Mouse (Mus musculus): Measurements from ENCODE around the gene Tmc6. TPM values are rescaled to one million over a fixed set of nuclear protein-coding genes. Genes with fewer than 3 reads are reported as not detected.
"Not testable (repeated sequence)": the region's sequence is repeated elsewhere in the genome, so short reads cannot be mapped to it uniquely, and the experiment has no call there.

Gene Tmc6
- polyA plus RNA-seq, 1 experiment from 2014 or later: 26.3 TPM

DNA sequence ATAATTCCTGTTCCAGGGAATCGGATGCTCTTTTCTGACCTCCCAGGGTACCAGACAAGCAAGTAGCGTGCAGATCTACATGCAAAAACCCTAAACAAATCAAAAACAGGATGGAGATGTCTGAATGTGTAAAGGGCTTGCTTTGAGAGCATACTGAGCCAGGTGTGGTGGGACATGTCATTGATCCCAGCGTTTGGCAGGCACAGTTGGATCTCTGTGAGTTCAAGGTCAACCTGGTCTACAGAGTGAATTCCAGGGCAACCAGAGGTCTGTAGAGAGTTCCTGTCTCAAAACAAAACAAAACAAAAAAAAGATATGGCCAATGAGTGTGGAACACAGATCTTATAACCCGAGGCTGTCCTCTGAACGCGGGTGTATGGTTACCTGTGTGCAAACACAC is 41.4 kb upstream of the Tmc6 start:
- H3K4me3 ChIP-seq (ENCODE audit: low read depth, low read length): no peak overlapping the region
- 77% methylated on average over 6 of the region's 6 CpGs for WGBS
- H3K9ac ChIP-seq (ENCODE audit: low read depth, low read length): no peak overlapping the region
- H3K4me2 ChIP-seq (replicated peaks; ENCODE audit: low read depth): no peak overlapping the region
- ATAC-seq: no peak
- TF ChIP-seq CTCF (IDR thresholded peaks at IDR 0.05; ENCODE audit: low read depth): no peak
- peaks cover 28% of the 10 kb centered on the region for H3K4me1 ChIP-seq (replicated peaks; ENCODE audit: control insufficient read depth, insufficient read depth, low read length)
- H3K27me3 ChIP-seq (replicated peaks; ENCODE audit: control insufficient read depth, insufficient read depth, low read length): no peaks in the 10 kb centered on the region
- H3K9me3 ChIP-seq (ENCODE audit: control insufficient read depth): no peaks in the 10 kb centered on the region
- H3K36me3 ChIP-seq (ENCODE audit: control insufficient read depth, insufficient read depth): peaks cover 27% of the 10 kb centered on the region; the same call in 1 of the 2 replicates
- H3K27ac ChIP-seq (ENCODE audit: low read depth, low read length): no peak overlapping the region

DNA sequence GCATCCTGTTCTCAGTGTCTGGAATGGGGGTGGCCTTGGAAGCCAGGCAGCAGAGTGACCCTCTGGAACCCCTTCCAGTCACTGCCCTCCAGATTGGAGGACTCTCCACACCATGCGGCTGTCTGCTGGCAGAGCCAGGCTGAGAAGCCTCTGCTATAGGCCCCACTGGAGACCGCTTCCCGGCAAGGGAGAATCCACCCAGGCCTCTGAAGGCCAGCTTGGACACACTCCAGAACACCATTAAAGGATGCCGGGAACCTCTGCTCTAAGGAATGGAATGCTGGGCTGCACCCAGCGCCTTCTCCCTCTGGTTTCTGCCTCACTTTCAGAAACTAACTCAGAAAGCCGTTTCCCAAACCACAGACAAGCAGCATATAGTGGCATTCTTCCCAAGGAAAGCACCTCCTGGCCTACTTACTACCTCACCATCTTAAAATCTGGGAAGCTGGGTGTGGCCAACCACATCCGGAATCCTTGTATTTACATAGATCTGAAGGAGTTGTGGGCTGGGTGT is 40.8 kb upstream of the Tmc6 start:
- no peak for ATAC-seq
- WGBS: 58% methylated on average over 7 of the region's 7 CpGs

DNA sequence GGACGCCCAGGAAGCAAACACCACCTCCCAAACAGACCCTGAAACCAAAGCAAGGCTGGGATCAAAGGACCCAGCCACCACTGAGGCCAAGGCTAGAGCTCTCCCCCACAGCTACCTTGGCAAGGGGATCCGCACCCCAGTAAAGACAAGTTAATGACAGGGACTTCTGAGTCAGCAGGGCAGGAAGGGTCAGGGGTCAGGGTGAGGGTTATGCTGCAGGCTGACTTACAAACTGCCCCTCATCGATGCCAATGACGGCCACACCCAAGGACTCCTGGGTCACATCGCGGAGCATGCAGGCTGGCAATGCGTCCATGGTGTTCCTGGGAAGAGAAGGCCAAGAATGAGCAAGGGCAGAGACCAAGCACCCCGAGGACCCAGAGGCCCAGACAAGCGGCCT is 39.9 kb upstream of the Tmc6 start:
- Histone ChIP-seq H3K27ac (ENCODE audit: low read depth, low read length) (no peak overlapping the region), H3K36me3 (ENCODE audit: control insufficient read depth, insufficient read depth) (peaks cover 40% of the 10 kb centered on the region; the same call in 1 of the 2 replicates), H3K9ac (ENCODE audit: low read depth, low read length) (no peak overlapping the region), H3K4me2 (replicated peaks; ENCODE audit: low read depth) (no peak overlapping the region), H3K4me3 (ENCODE audit: low read depth, low read length) (no peak overlapping the region), H3K9me3 (ENCODE audit: control insufficient read depth) (no peaks in the 10 kb centered on the region), H3K4me1 (replicated peaks; ENCODE audit: control insufficient read depth, insufficient read depth, low read length) (peaks cover 18% of the 10 kb centered on the region), H3K27me3 (replicated peaks; ENCODE audit: control insufficient read depth, insufficient read depth, low read length) (no peaks in the 10 kb centered on the region)
- 77% methylated on average over 9 of the region's 9 CpGs for WGBS
- ATAC-seq: no peak
- TF ChIP-seq CTCF (IDR thresholded peaks at IDR 0.05; ENCODE audit: low read depth): no peak

More for the DNA sequence above, 40.8 kb upstream of the Tmc6 start:
- no peaks in the 10 kb centered on the region for H3K27me3 ChIP-seq (replicated peaks; ENCODE audit: control insufficient read depth, insufficient read depth, low read length)
- H3K36me3 ChIP-seq (ENCODE audit: control insufficient read depth, insufficient read depth): peaks cover 32% of the 10 kb centered on the region; the same call in 1 of the 2 replicates
- H3K9me3 ChIP-seq (ENCODE audit: control insufficient read depth): no peaks in the 10 kb centered on the region
- H3K4me2 ChIP-seq (replicated peaks; ENCODE audit: low read depth): no peak overlapping the region
- no peak overlapping the region for H3K9ac ChIP-seq (ENCODE audit: low read depth, low read length)
- peaks cover 24% of the 10 kb centered on the region for H3K4me1 ChIP-seq (replicated peaks; ENCODE audit: control insufficient read depth, insufficient read depth, low read length)
- H3K4me3 ChIP-seq (ENCODE audit: low read depth, low read length): no peak overlapping the region
- TF ChIP-seq CTCF (IDR thresholded peaks at IDR 0.05; ENCODE audit: low read depth): no peak
- peak overlapping the region; percentile 57; the same call in 1 of the 2 replicates for H3K27ac ChIP-seq (ENCODE audit: low read depth, low read length)

DNA sequence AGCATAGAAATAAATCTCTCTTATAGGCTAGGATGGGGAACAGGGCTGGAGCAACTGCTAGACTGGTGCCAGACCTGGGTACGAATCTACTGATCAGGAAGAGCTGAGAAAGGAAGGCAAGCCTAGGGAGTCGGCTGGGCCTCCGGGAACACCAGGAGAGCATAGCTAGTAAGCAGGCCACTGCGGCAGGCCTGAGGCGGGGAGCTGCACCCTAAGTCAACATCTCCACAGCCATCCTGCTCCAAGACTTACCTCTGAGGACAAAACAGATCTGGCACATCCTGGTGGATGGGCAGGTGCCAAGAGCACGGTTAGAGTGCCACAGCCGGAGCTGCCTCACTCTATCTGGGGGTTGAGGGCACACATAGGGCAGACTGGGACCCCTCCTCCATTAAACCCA is 38.2 kb upstream of the Tmc6 start:
- Histone ChIP-seq H3K9me3 (ENCODE audit: control insufficient read depth) (no peaks in the 10 kb centered on the region), H3K4me2 (replicated peaks; ENCODE audit: low read depth) (no peak overlapping the region), H3K27me3 (replicated peaks; ENCODE audit: control insufficient read depth, insufficient read depth, low read length) (no peaks in the 10 kb centered on the region), H3K4me1 (replicated peaks; ENCODE audit: control insufficient read depth, insufficient read depth, low read length) (peaks cover 16% of the 10 kb centered on the region; the same call in 1 of the 2 replicates), H3K27ac (ENCODE audit: low read depth, low read length) (no peak overlapping the region), H3K4me3 (ENCODE audit: low read depth, low read length) (no peak overlapping the region), H3K9ac (ENCODE audit: low read depth, low read length) (no peak overlapping the region), H3K36me3 (ENCODE audit: control insufficient read depth, insufficient read depth) (peaks cover 50% of the 10 kb centered on the region; the same call in 1 of the 2 replicates)
- WGBS: 70% methylated on average over 7 of the region's 7 CpGs
- TF ChIP-seq CTCF (IDR thresholded peaks at IDR 0.05; ENCODE audit: low read depth): no peak
- no peak for ATAC-seq

GRCm38 (mm10) chr11:117819095-117819494 is 37.1 kb upstream of the Tmc6 start:
- H3K4me3 ChIP-seq (ENCODE audit: low read depth, low read length): no peak overlapping the region
- no peak overlapping the region for H3K4me2 ChIP-seq (replicated peaks; ENCODE audit: low read depth)
- no peaks in the 10 kb centered on the region for H3K27me3 ChIP-seq (replicated peaks; ENCODE audit: control insufficient read depth, insufficient read depth, low read length)
- H3K36me3 ChIP-seq (ENCODE audit: control insufficient read depth, insufficient read depth): peaks cover 61% of the 10 kb centered on the region
- peaks cover 10% of the 10 kb centered on the region; the same call in 1 of the 2 replicates for H3K4me1 ChIP-seq (replicated peaks; ENCODE audit: control insufficient read depth, insufficient read depth, low read length)
- WGBS: 66% methylated on average over 8 of the region's 8 CpGs
- ATAC-seq: no peak
- no peak overlapping the region for H3K27ac ChIP-seq (ENCODE audit: low read depth, low read length)
- no peaks in the 10 kb centered on the region for H3K9me3 ChIP-seq (ENCODE audit: control insufficient read depth)
- TF ChIP-seq CTCF (IDR thresholded peaks at IDR 0.05; ENCODE audit: low read depth): no peak
- H3K9ac ChIP-seq (ENCODE audit: low read depth, low read length): no peak overlapping the region

GRCm38 (mm10) chr11:117816389-117816996 is 34.5 kb upstream of the Tmc6 start:
- Histone ChIP-seq H3K9ac (ENCODE audit: low read depth, low read length) (no peak overlapping the region), H3K36me3 (ENCODE audit: control insufficient read depth, insufficient read depth) (peaks cover 69% of the 10 kb centered on the region), H3K4me1 (replicated peaks; ENCODE audit: control insufficient read depth, insufficient read depth, low read length) (0 out of 2 replicates have a peak, but pooled peaks cover 6% of the 10 kb centered on the region), H3K27me3 (replicated peaks; ENCODE audit: control insufficient read depth, insufficient read depth, low read length) (no peaks in the 10 kb centered on the region), H3K9me3 (ENCODE audit: control insufficient read depth) (no peaks in the 10 kb centered on the region), H3K4me2 (replicated peaks; ENCODE audit: low read depth) (no peak overlapping the region), H3K27ac (ENCODE audit: low read depth, low read length) (no peak overlapping the region), H3K4me3 (ENCODE audit: low read depth, low read length) (no peak overlapping the region)
- 77% methylated on average over 13 of the region's 13 CpGs for WGBS
- no peak for TF ChIP-seq CTCF (IDR thresholded peaks at IDR 0.05; ENCODE audit: low read depth)
- 0 out of 2 replicates have a peak, but pooled peaks have one; percentile 8 for ATAC-seq

GRCm38 (mm10) chr11:117815850-117816249 is 33.9 kb upstream of the Tmc6 start:
- not testable (repeated sequence) for H3K27me3 ChIP-seq (replicated peaks; ENCODE audit: control insufficient read depth, insufficient read depth, low read length); H3K9ac ChIP-seq (ENCODE audit: low read depth, low read length); H3K4me1 ChIP-seq (replicated peaks; ENCODE audit: control insufficient read depth, insufficient read depth, low read length); H3K4me2 ChIP-seq (replicated peaks; ENCODE audit: low read depth); H3K27ac ChIP-seq (ENCODE audit: low read depth, low read length); H3K9me3 ChIP-seq (ENCODE audit: control insufficient read depth); H3K4me3 ChIP-seq (ENCODE audit: low read depth, low read length); ATAC-seq
- WGBS: 73% methylated on average over 9 of the region's 9 CpGs
- peaks cover 64% of the 10 kb centered on the region for H3K36me3 ChIP-seq (ENCODE audit: control insufficient read depth, insufficient read depth)
